Mouse (Mus musculus) lung, postnatal 0 days (tissue): ENCODE data around the gene Slc35e3.

ENCODE experiments used
- CTCF ChIP-seq: IDR thresholded peaks from 2 replicates; pipeline ENCODE4 v1.5.1; 2016; ENCODE audit warnings: antibody characterized with exemption, mild to moderate bottlenecking
- EP300 ChIP-seq: IDR thresholded peaks from 2 replicates; pipeline ENCODE4 v1.6.1; 2016; ENCODE audit warnings: antibody characterized with exemption, mild to moderate bottlenecking, control low read depth

DNA sequence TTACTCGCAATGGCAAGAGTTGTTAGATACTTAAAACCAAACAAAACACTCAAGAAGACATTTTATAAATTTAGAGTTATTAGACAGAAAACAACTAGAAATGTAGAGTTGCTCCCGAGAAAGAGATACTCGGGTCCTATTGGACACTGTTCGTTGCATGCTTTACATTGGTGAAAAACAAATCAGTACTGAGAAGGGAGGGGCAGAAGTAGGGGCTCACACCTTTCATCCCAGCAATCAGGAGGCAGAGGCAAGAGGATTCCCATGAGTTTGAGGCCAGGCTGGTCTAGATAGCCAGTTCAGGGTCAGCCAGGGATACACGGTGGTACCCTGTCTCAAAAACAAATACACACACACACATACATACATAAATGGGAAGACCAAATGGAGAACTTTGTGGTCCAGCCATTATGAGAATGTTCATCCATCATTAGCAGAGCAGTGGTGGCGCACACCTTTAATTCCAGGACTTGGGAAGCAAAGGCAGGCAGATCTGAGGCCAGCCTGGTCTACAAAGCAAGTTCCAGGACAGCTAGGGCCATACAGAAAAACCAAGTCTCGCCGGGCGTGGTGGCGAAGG lies 54.7 kb downstream of the Slc35e3 start:
- TF ChIP-seq CTCF (no peak), EP300 (no peak)
